Mouse (Mus musculus) forebrain, embryonic 13.5 days (tissue): ENCODE measurements around the gene Rab3c. TPM values are rescaled to one million over a fixed set of nuclear protein-coding genes. Genes with fewer than 3 reads are reported as not detected.
A peak's percentile ranks its signal among the peaks of the same experiment; 100 is the strongest.

ENCODE experiments used
- ATAC-seq: fragments of 200-750 bp; cut with Nextera tagmentation; 2 replicates; pipeline ENCODE4 v1.8.0; 2017
- H3K27ac ChIP-seq: fragments of 300-500 bp; sonication (generic); 2 replicates; pipeline ENCODE4 v1.5.1; 2015; ENCODE audit warnings: inconsistent platforms, mild to moderate bottlenecking, moderate library complexity
- H3K27me3 ChIP-seq: fragments of 300-500 bp; sonication (generic); 2 replicates; pipeline ENCODE4 v1.6.1; 2015; ENCODE audit warnings: mild to moderate bottlenecking, inconsistent platforms
- H3K36me3 ChIP-seq: fragments of 300-500 bp; sonication (generic); 2 replicates; pipeline ENCODE4 v1.6.1; 2015; ENCODE audit warnings: mild to moderate bottlenecking, inconsistent platforms; ENCODE audit not compliant: poor library complexity, severe bottlenecking
- H3K4me1 ChIP-seq: fragments of 300-500 bp; sonication (generic); 2 replicates; pipeline ENCODE4 v1.6.1; 2015; ENCODE audit warnings: inconsistent platforms
- H3K4me2 ChIP-seq: fragments of 300-500 bp; sonication (generic); 2 replicates; pipeline ENCODE4 v1.6.1; 2015; ENCODE audit warnings: inconsistent platforms, mild to moderate bottlenecking, moderate library complexity
- H3K4me3 ChIP-seq: fragments of 300-500 bp; sonication (generic); 2 replicates; pipeline ENCODE4 v1.5.1; 2015; ENCODE audit warnings: mild to moderate bottlenecking, inconsistent platforms
- H3K9ac ChIP-seq: fragments of 300-500 bp; sonication (generic); 2 replicates; pipeline ENCODE4 v1.6.1; 2015; ENCODE audit warnings: mild to moderate bottlenecking, inconsistent platforms
- H3K9me3 ChIP-seq: fragments of 300-500 bp; sonication (generic); replicated peaks from 2 replicates; pipeline ENCODE4 v1.6.1; 2016; ENCODE audit warnings: inconsistent platforms
- WGBS: fragments of 180-500 bp; shearing (Covaris S2); methylation state at CpG from one replicate; pipeline ENCODE4 v1.1.7; 2015; 5-methylcytosine and 5-hydroxymethylcytosine counted together
- polyA plus RNA-seq: library from polyadenylated mRNA; unstranded; fragments of >200 nt; fragmentation: Nextera tagmentation; extraction: Ambion mirVana; gene quantifications from 2 replicates; pipeline ENCODE4 v1.2.1, GENCODE M21; 2015

Gene Rab3c
- polyA plus RNA-seq, 1 experiment from 2014 or later: 87.2 TPM

GRCm38 (mm10) chr13:110034885-110035284 is 245.9 kb downstream of the Rab3c start:
- Histone ChIP-seq H3K9me3 (no peaks in the 10 kb centered on the region), H3K4me3 (no peak overlapping the region), H3K36me3 (no peaks in the 10 kb centered on the region), H3K9ac (no peak overlapping the region), H3K27me3 (no peaks in the 10 kb centered on the region), H3K27ac (no peak overlapping the region), H3K4me1 (no peaks in the 10 kb centered on the region), H3K4me2 (no peak overlapping the region)
- no peak for ATAC-seq
- WGBS: 84% methylated on average over 6 of the region's 6 CpGs

- H3K9me3 ChIP-seq: no peaks in the 10 kb centered on the region
Observed at GRCm38 (mm10) chr13:110034041-110034440, 246.8 kb downstream of the Rab3c start.

GRCm38 (mm10) chr13:110031886-110032285 is 248.9 kb downstream of the Rab3c start:
- H3K9ac ChIP-seq: no peak overlapping the region
- H3K9me3 ChIP-seq: no peaks in the 10 kb centered on the region
- H3K27ac ChIP-seq: no peak overlapping the region
- 53% methylated on average over 6 of the region's 6 CpGs for WGBS
- no peak for ATAC-seq
- H3K4me2 ChIP-seq: no peak overlapping the region
- no peaks in the 10 kb centered on the region for H3K27me3 ChIP-seq
- H3K4me1 ChIP-seq: no peaks in the 10 kb centered on the region
- H3K4me3 ChIP-seq: no peak overlapping the region
- no peaks in the 10 kb centered on the region for H3K36me3 ChIP-seq

More at GRCm38 (mm10) chr13:110034041-110034440, 246.8 kb downstream of the Rab3c start:
- Histone ChIP-seq H3K4me2 (no peak overlapping the region), H3K36me3 (no peaks in the 10 kb centered on the region), H3K4me1 (no peaks in the 10 kb centered on the region), H3K9ac (no peak overlapping the region), H3K27me3 (no peaks in the 10 kb centered on the region), H3K4me3 (no peak overlapping the region), H3K27ac (no peak overlapping the region)
- no peak for ATAC-seq
- WGBS: 91% methylated on average over 7 of the region's 7 CpGs

- Histone ChIP-seq H3K27ac (no peak overlapping the region), H3K4me3 (no peak overlapping the region), H3K9me3 (no peaks in the 10 kb centered on the region), H3K4me2 (no peak overlapping the region), H3K9ac (no peak overlapping the region), H3K4me1 (no peaks in the 10 kb centered on the region), H3K36me3 (no peaks in the 10 kb centered on the region), H3K27me3 (no peaks in the 10 kb centered on the region)
- ATAC-seq: no peak
- WGBS: 86% methylated on average over 8 of the region's 8 CpGs
Observed at GRCm38 (mm10) chr13:110031061-110031460, 249.7 kb downstream of the Rab3c start.

- ATAC-seq: no peak
- Histone ChIP-seq H3K4me1 (peaks cover 5% of the 10 kb centered on the region), H3K9ac (no peak overlapping the region), H3K36me3 (no peaks in the 10 kb centered on the region), H3K27ac (no peak overlapping the region), H3K27me3 (peaks cover 4% of the 10 kb centered on the region), H3K4me2 (no peak overlapping the region), H3K4me3 (no peak overlapping the region), H3K9me3 (no peaks in the 10 kb centered on the region)
- WGBS: 75% methylated on average over 10 of the region's 10 CpGs
Observed at GRCm38 (mm10) chr13:110024381-110025161, 256.2 kb downstream of the Rab3c start.

GRCm38 (mm10) chr13:110023031-110023430 is 257.8 kb downstream of the Rab3c start:
- Histone ChIP-seq H3K27ac (no peak overlapping the region), H3K4me1 (peaks cover 16% of the 10 kb centered on the region), H3K9ac (no peak overlapping the region), H3K4me3 (no peak overlapping the region), H3K27me3 (peaks cover 4% of the 10 kb centered on the region), H3K9me3 (no peaks in the 10 kb centered on the region), H3K36me3 (no peaks in the 10 kb centered on the region), H3K4me2 (no peak overlapping the region)
- ATAC-seq: no peak
- 82% methylated on average over 5 of the region's 5 CpGs for WGBS

GRCm38 (mm10) chr13:110019774-110020173 is 261.0 kb downstream of the Rab3c start:
- H3K9ac ChIP-seq: 0 out of 2 replicates have a peak overlapping the region, but pooled peaks have one; percentile 64
- 0 out of 2 replicates have a peak, but pooled peaks have one; percentile 2 for ATAC-seq

GRCm38 (mm10) chr13:110018941-110019743 is 261.7 kb downstream of the Rab3c start:
- peak; percentile 73 for ATAC-seq
- 1% methylated on average over 20 of the region's 20 CpGs for WGBS
- H3K4me1 ChIP-seq: peaks cover 23% of the 10 kb centered on the region
- peak overlapping the region; percentile 43 for H3K4me3 ChIP-seq
- H3K9me3 ChIP-seq: no peaks in the 10 kb centered on the region
- H3K9ac ChIP-seq: peak overlapping the region; percentile 64
- peak overlapping the region; percentile 82 for H3K4me2 ChIP-seq
- peaks cover 12% of the 10 kb centered on the region for H3K27me3 ChIP-seq
- H3K36me3 ChIP-seq: no peaks in the 10 kb centered on the region
- peak overlapping the region; percentile 54 for H3K27ac ChIP-seq

More at GRCm38 (mm10) chr13:110019774-110020173, 261.0 kb downstream of the Rab3c start:
- peak overlapping the region; percentile 43; the same call in 1 of the 2 replicates for H3K4me3 ChIP-seq
- H3K4me1 ChIP-seq: peaks cover 23% of the 10 kb centered on the region
- H3K4me2 ChIP-seq: peak overlapping the region; percentile 82
- 21% methylated on average over 9 of the region's 9 CpGs for WGBS
- H3K27ac ChIP-seq: no peak overlapping the region; the same call in 1 of the 2 replicates
- H3K36me3 ChIP-seq: no peaks in the 10 kb centered on the region
- H3K9me3 ChIP-seq: no peaks in the 10 kb centered on the region
- H3K27me3 ChIP-seq: peaks cover 12% of the 10 kb centered on the region

GRCm38 (mm10) chr13:110018431-110018901 is 262.3 kb downstream of the Rab3c start:
- Histone ChIP-seq H3K27ac (peak overlapping the region; percentile 54; the same call in 1 of the 2 replicates), H3K36me3 (no peaks in the 10 kb centered on the region), H3K4me1 (peaks cover 23% of the 10 kb centered on the region), H3K9me3 (no peaks in the 10 kb centered on the region), H3K4me3 (peak overlapping the region; percentile 43), H3K27me3 (peaks cover 12% of the 10 kb centered on the region), H3K4me2 (peak overlapping the region; percentile 82), H3K9ac (peak overlapping the region; percentile 64)
- ATAC-seq: peak; percentile 82
- WGBS: under 1% methylated on average over 17 of the region's 17 CpGs

- Histone ChIP-seq H3K9me3 (no peaks in the 10 kb centered on the region), H3K27me3 (0 out of 2 replicates have a peak, but pooled peaks cover 4% of the 10 kb centered on the region), H3K36me3 (no peaks in the 10 kb centered on the region), H3K4me3 (no peak overlapping the region), H3K4me1 (peaks cover 6% of the 10 kb centered on the region), H3K4me2 (no peak overlapping the region), H3K9ac (no peak overlapping the region), H3K27ac (no peak overlapping the region)
- ATAC-seq: 0 out of 2 replicates have a peak, but pooled peaks have one; percentile 64
- 85% methylated on average over 4 of the region's 4 CpGs for WGBS
Observed at GRCm38 (mm10) chr13:110012029-110012428, 268.8 kb downstream of the Rab3c start.

GRCm38 (mm10) chr13:110010876-110011275 is 269.9 kb downstream of the Rab3c start:
- H3K4me3 ChIP-seq: no peak overlapping the region
- no peak for ATAC-seq
- 71% methylated on average over 6 of the region's 6 CpGs for WGBS

GRCm38 (mm10) chr13:110008539-110008938 is 272.3 kb downstream of the Rab3c start:
- peak; percentile 67 for ATAC-seq
- Histone ChIP-seq H3K9me3 (no peaks in the 10 kb centered on the region), H3K27ac (no peak overlapping the region), H3K36me3 (no peaks in the 10 kb centered on the region), H3K4me2 (no peak overlapping the region), H3K9ac (no peak overlapping the region), H3K4me1 (peaks cover 6% of the 10 kb centered on the region), H3K27me3 (no peaks in the 10 kb centered on the region), H3K4me3 (no peak overlapping the region)
- 16% methylated on average over 8 of the region's 8 CpGs for WGBS

More at GRCm38 (mm10) chr13:110010876-110011275, 269.9 kb downstream of the Rab3c start:
- H3K36me3 ChIP-seq: no peaks in the 10 kb centered on the region
- H3K4me1 ChIP-seq: peaks cover 6% of the 10 kb centered on the region
- H3K27me3 ChIP-seq: no peaks in the 10 kb centered on the region
- no peaks in the 10 kb centered on the region for H3K9me3 ChIP-seq
- H3K4me2 ChIP-seq: no peak overlapping the region
- no peak overlapping the region for H3K9ac ChIP-seq
- no peak overlapping the region for H3K27ac ChIP-seq
